Mouse (Mus musculus) thymus, adult 2 months (tissue): ENCODE results near the gene Olfr145.

ENCODE experiments used
- CTCF ChIP-seq: fragments of 200-500 bp; IDR thresholded peaks from 2 replicates; pipeline ENCODE4 v1.5.1; 2012; ENCODE audit warnings: mild to moderate bottlenecking, control low read depth, low read length, moderate library complexity, borderline replicate concordance; ENCODE audit not compliant: control insufficient read depth, poor library complexity, insufficient read depth; ENCODE audit errors: extremely low read depth
- POLR2A ChIP-seq: fragments of 200-500 bp; IDR thresholded peaks from 2 replicates; pipeline ENCODE4 v1.6.1; 2012; ENCODE audit warnings: mild to moderate bottlenecking, low read length, control low read depth, moderate library complexity; ENCODE audit not compliant: control insufficient read depth, poor library complexity, insufficient read depth; ENCODE audit errors: extremely low read depth

DNA sequence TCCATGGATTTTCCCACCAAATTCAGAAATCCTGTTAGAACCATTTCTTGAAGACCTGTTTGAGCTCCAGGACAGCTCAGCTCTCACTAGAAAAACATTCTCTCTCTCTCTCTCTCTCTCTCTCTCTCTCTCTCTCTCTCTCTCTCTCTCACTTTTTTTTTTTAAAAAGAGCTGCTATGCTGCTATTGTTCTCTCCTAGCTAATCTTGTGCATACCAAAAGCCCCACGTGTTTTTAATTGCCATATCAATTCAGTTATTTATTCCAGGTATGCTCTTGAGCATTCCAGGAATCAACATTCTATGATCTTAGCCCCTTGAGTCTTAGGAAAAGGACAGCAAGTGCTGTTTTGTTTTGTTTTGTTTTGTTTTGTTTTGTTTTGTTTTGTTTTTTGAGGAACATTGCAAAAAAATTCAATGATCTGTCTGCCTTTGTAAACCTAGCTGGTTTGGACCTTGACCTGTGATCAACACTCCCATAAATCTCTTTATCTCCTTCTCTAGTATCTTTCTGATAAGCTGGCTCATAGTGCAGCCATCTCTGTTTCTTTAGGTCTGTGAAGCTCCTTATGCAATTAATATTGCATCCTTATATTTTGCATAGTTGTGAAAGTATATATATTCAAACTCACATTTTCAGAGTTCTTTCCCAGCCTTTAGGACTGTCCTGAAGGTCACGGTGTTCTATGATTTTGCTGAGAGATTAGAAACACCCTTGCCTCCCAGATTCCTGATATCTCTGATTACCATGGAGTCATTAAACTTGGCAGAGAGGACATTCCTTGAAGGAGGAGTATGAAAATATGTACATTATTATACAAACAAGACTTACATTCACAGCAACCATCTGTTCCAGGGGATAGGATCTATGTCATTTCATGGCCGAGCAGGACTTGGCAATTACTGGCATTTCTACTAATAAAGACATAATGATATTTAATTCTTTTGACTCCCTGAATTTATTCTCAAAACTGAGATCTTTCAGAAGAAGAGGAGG, 29.8 kb downstream of the Olfr145 start:
- TF ChIP-seq CTCF (no peak), POLR2A (no peak)
